Mouse (Mus musculus) neural tube, embryonic 13.5 days (tissue): ENCODE results near the gene Tmem51. TPM values are rescaled to one million over a fixed set of nuclear protein-coding genes. Genes with fewer than 3 reads are reported as not detected.

Source experiments
- ATAC-seq: fragments of 200-750 bp; cut with Nextera tagmentation; 2 replicates; pipeline ENCODE4 v1.8.0; 2017; ENCODE audit warnings: low read depth, mild to moderate bottlenecking, moderate TSS enrichment, moderate library complexity
- H3K27ac ChIP-seq: fragments of 300-500 bp; sonication (generic); replicated peaks from 2 replicates; pipeline ENCODE4 v1.5.1; 2015; ENCODE audit warnings: moderate library complexity, mild to moderate bottlenecking, inconsistent platforms
- H3K27me3 ChIP-seq: fragments of 300-500 bp; sonication (generic); 2 replicates; pipeline ENCODE4 v1.6.1; 2015; ENCODE audit warnings: mild to moderate bottlenecking, inconsistent platforms
- H3K36me3 ChIP-seq: fragments of 300-500 bp; sonication (generic); 2 replicates; pipeline ENCODE4 v1.6.1; 2015; ENCODE audit warnings: mild to moderate bottlenecking, inconsistent platforms
- H3K4me1 ChIP-seq: fragments of 300-500 bp; sonication (generic); replicated peaks from 2 replicates; pipeline ENCODE4 v1.6.1; 2015; ENCODE audit warnings: inconsistent platforms
- H3K4me2 ChIP-seq: fragments of 300-500 bp; sonication (generic); 2 replicates; pipeline ENCODE4 v1.6.1; 2015; ENCODE audit warnings: inconsistent platforms, mild to moderate bottlenecking, moderate library complexity
- H3K4me3 ChIP-seq: fragments of 300-500 bp; sonication (generic); 2 replicates; pipeline ENCODE4 v1.5.1; 2015; ENCODE audit warnings: mild to moderate bottlenecking, inconsistent platforms
- H3K9ac ChIP-seq: fragments of 300-500 bp; sonication (generic); 2 replicates; pipeline ENCODE4 v1.6.1; 2015; ENCODE audit warnings: moderate library complexity, mild to moderate bottlenecking, inconsistent platforms
- H3K9me3 ChIP-seq: fragments of 300-500 bp; sonication (generic); 2 replicates; pipeline ENCODE4 v1.6.1; 2016; ENCODE audit warnings: inconsistent platforms
- WGBS: fragments of 180-500 bp; shearing (Covaris S2); methylation state at CpG from one replicate; pipeline ENCODE4 v1.1.7; 2015; 5-methylcytosine and 5-hydroxymethylcytosine counted together
- polyA plus RNA-seq: library from polyadenylated mRNA; unstranded; fragments of >200 nt; fragmentation: Nextera tagmentation; extraction: Ambion mirVana; gene quantifications from 2 replicates; pipeline ENCODE4 v1.2.1, GENCODE M21; 2015

Tmem51 gene
- polyA plus RNA-seq, 1 experiment from 2014 or later: 5.2 TPM

DNA sequence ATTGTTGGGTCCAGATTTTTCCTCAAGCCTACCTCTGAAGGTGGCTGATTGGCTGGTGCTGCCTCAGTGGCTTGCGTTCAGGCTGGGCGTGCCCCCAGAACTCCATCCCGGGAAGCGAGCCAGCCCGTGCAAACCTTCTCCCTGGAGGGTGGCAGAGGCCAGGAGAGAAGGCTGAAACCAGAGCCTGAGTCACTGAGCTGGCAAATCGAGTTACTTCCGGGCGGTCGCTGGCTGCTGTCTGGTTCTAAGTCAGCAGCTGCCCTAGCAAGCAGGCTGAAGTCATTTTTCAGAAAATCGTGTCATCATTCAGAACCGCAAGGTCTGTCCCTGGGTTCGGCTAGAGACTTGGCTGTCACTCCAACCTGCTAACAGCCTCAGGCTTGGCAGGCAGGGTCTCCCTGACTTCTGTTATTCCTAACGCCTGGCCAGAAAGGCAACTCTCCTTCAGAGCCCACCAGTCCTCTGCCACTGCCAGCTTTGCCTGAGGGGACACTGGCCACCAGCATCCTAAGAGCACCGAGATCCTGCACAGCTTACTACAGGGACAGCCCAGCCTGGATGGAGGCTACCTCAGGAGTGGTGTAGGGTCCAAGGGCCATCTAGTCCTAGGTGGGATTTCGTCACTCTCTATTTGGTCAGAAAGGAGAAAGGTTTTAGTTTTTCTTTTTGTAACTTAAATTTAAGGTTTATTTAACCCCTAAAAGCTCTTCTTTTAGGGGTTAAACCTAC, 11.6 kb upstream of the Tmem51 start:
- Histone ChIP-seq H3K27ac (0 out of 2 replicates have a peak overlapping the region, but pooled peaks have one; percentile 28), H3K4me3 (no peak overlapping the region), H3K4me1 (peaks cover 12% of the 10 kb centered on the region), H3K36me3 (no peaks in the 10 kb centered on the region), H3K9ac (peak overlapping the region; percentile 22; the same call in 1 of the 2 replicates), H3K27me3 (no peaks in the 10 kb centered on the region), H3K4me2 (no peak overlapping the region), H3K9me3 (no peaks in the 10 kb centered on the region)
- WGBS: 48% methylated on average over 15 of the region's 15 CpGs
- no peak for ATAC-seq

DNA sequence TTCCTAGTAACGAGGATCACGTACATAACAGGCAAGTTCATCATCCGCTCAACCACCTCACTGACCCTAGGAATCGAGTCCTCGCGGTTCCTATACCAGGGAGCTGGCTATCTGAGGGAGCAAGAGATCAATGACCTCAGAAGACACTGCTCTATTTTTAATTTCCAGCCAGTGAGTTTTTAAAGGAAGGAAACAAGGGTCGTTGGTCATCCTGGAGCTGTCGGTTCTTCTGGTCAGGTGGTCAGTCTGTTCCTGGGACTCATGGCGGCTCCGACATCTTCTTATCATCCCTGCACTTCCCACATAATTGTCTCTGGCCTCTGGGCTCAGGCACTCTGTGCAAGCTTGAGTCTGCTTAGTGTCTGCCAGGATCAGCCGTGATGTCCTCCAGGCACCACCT, 10.3 kb upstream of the Tmem51 start:
- 87% methylated on average over 11 of the region's 11 CpGs for WGBS
- Histone ChIP-seq H3K27me3 (no peaks in the 10 kb centered on the region), H3K4me1 (peaks cover 12% of the 10 kb centered on the region), H3K4me2 (no peak overlapping the region), H3K4me3 (no peak overlapping the region), H3K36me3 (no peaks in the 10 kb centered on the region), H3K9me3 (no peaks in the 10 kb centered on the region), H3K9ac (no peak overlapping the region), H3K27ac (no peak overlapping the region)
- no peak for ATAC-seq

DNA sequence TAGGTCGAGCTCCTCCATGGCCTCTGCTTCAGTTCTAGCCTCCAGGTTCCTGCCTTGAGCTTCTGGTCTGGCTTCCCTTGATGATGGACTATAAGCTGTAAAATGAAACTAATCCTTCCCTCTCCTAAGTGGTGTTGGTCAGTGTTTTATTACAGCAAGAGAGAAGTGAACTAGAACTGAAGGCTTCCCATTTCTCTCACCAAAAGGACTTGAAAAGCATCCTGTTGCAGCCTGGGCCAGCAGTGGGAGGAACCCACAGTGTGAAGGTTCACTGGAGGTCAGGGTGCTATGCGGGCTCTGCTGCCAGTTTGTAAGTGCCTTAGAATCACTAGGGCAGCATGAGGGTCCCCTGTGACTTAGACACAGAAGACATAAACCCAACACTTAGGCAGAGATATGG, 7.0 kb upstream of the Tmem51 start:
- 72% methylated on average over 2 of the region's 2 CpGs for WGBS

DNA sequence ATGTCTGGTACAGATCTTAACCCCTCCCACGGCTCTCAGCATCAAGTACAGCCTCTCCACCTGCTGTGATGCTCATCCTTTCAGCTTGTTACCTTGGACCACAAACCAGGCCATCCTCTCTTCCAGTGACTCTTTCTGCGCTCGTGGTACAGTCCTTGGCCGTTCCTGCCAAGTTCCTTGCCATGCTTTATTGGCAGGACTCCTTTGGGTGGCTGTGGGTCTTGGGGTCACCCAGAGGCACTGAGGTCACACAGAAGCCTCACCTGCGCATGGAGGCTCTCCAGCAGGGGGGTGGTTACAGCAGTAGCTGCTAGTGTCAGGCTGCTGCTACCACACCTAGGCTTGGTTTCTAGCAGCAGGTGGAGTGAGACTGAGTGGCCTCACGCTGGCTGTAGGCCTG, 5.9 kb upstream of the Tmem51 start:
- Histone ChIP-seq H3K4me1 (0 out of 2 replicates have a peak, but pooled peaks cover 3% of the 10 kb centered on the region), H3K9ac (no peak overlapping the region), H3K4me3 (no peak overlapping the region), H3K27ac (no peak overlapping the region), H3K9me3 (no peaks in the 10 kb centered on the region), H3K4me2 (no peak overlapping the region), H3K36me3 (no peaks in the 10 kb centered on the region), H3K27me3 (peaks cover 22% of the 10 kb centered on the region)
- no peak for ATAC-seq
- 79% methylated on average over 6 of the region's 6 CpGs for WGBS

More for the DNA sequence above, 7.0 kb upstream of the Tmem51 start:
- no peaks in the 10 kb centered on the region for H3K36me3 ChIP-seq
- H3K4me3 ChIP-seq: no peak overlapping the region
- no peak overlapping the region for H3K9ac ChIP-seq
- H3K9me3 ChIP-seq: no peaks in the 10 kb centered on the region
- H3K27ac ChIP-seq: no peak overlapping the region
- no peak for ATAC-seq
- H3K27me3 ChIP-seq: peaks cover 11% of the 10 kb centered on the region
- H3K4me2 ChIP-seq: no peak overlapping the region
- peaks cover 6% of the 10 kb centered on the region; the same call in 1 of the 2 replicates for H3K4me1 ChIP-seq

DNA sequence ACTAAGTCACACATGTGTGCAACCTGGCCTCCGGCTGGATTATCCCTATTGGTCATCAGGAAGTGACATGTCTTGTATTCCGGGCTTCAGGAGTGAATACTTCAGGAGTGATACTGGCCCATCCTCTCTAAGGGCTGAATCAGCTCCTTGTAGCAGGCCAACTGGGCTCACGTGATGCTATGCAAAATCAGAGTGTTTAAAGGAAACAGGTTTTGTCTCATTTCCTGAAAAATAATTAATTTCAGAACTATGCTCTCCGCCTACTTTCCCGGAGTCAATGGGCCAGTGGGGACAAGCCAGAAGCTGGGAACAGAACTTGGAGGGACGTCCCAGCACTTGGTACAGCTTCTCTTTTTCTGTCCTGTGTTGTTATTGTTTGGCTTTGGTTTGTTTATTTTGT, 4.7 kb upstream of the Tmem51 start:
- peaks cover 34% of the 10 kb centered on the region for H3K27me3 ChIP-seq
- 73% methylated on average over 6 of the region's 6 CpGs for WGBS
- peaks cover 13% of the 10 kb centered on the region for H3K4me1 ChIP-seq
- no peak overlapping the region for H3K27ac ChIP-seq
- H3K4me3 ChIP-seq: no peak overlapping the region
- no peaks in the 10 kb centered on the region for H3K9me3 ChIP-seq
- H3K4me2 ChIP-seq: no peak overlapping the region
- H3K36me3 ChIP-seq: no peaks in the 10 kb centered on the region
- no peak for ATAC-seq
- H3K9ac ChIP-seq: no peak overlapping the region

DNA sequence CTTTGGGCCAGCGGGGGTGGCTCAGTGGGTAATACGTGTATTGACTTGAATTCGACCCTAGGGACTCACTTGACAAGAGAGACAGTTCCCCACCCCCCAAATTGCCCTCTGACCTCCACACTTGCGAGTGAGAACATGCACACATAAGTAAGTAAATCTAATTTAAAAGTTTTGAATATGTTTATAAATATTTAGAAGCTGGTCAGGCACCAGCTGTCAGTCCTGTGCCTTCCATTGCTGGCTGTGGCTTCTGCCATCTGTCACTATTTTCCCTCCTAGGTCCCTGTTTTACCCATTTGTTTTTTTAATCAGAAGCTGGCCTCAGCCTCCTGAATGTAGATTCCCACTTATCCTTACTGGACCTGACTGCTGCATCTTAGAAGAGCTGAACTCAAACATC, 4.3 kb upstream of the Tmem51 start:
- no peaks in the 10 kb centered on the region for H3K9me3 ChIP-seq
- H3K4me2 ChIP-seq: no peak overlapping the region
- 23% methylated on average over 4 of the region's 4 CpGs for WGBS
- H3K9ac ChIP-seq: no peak overlapping the region
- peaks cover 17% of the 10 kb centered on the region for H3K4me1 ChIP-seq
- ATAC-seq: no peak
- no peaks in the 10 kb centered on the region for H3K36me3 ChIP-seq
- peaks cover 36% of the 10 kb centered on the region for H3K27me3 ChIP-seq
- no peak overlapping the region for H3K27ac ChIP-seq
- no peak overlapping the region for H3K4me3 ChIP-seq

DNA sequence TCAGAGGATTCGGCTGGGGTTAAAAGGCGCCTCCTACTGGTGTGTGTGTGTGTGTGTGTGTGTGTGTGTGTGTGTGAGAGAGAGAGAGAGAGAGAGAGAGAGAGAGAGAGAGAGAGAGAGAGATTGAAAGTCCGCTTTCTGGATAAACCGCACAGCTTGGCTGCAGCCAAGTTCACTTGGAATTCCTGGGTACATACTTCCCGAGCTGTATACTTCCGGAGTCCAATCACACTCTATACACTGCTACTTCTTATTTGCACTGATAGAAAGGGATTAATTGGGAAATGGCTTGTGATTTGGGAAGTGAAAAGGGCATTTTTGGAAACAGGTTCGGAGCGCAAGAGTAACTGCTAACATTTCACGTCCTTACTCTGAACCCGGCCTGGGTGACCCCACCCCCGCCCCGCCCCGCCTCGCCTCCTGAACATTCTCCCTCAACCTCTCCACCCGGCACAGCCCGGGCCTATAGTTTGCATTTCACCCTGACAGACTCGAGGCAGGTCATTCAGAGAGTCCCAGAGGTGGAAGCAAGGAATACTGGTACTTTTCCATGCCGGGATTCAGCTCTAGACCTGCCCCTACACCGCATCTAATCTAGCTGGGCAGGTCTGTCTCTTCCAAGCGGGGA, 946 bp upstream of the Tmem51 start:
- ATAC-seq: no peak
- Histone ChIP-seq H3K4me2 (peak overlapping the region; percentile 97), H3K9ac (no peak overlapping the region; the same call in 1 of the 2 replicates), H3K36me3 (no peaks in the 10 kb centered on the region), H3K9me3 (no peaks in the 10 kb centered on the region), H3K27me3 (peaks cover 59% of the 10 kb centered on the region), H3K27ac (no peak overlapping the region), H3K4me1 (peaks cover 42% of the 10 kb centered on the region), H3K4me3 (peak overlapping the region; percentile 56)
- WGBS: 8% methylated on average over 19 of the region's 20 CpGs

DNA sequence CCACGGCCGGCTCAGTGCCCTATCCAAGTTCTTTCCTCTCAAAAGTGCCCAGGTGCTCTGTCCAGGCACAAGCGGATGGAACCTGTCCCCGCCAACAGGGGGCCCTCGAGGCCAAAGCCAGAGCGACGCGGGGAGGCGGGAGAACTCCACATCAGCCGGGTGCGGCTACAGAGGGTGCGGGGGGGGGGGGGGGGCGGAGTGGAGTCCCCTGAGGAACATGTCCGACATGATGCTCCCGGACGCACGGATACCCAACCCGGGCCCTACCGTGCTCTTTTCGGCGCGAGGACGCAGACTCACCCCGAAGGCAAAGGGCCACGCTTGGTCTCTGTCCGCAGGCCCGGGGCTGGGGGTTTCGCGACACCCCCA, 358 bp downstream of the Tmem51 start:
- H3K4me2 ChIP-seq: peak overlapping the region; percentile 97
- 2% methylated on average over 26 of the region's 29 CpGs for WGBS
- no peaks in the 10 kb centered on the region for H3K36me3 ChIP-seq
- H3K9ac ChIP-seq: peak overlapping the region; percentile 76
- peak; percentile 55 for ATAC-seq
- peaks cover 59% of the 10 kb centered on the region for H3K27me3 ChIP-seq
- H3K4me3 ChIP-seq: peak overlapping the region; percentile 56
- no peaks in the 10 kb centered on the region for H3K9me3 ChIP-seq
- H3K27ac ChIP-seq: no peak overlapping the region
- H3K4me1 ChIP-seq: peaks cover 43% of the 10 kb centered on the region

DNA sequence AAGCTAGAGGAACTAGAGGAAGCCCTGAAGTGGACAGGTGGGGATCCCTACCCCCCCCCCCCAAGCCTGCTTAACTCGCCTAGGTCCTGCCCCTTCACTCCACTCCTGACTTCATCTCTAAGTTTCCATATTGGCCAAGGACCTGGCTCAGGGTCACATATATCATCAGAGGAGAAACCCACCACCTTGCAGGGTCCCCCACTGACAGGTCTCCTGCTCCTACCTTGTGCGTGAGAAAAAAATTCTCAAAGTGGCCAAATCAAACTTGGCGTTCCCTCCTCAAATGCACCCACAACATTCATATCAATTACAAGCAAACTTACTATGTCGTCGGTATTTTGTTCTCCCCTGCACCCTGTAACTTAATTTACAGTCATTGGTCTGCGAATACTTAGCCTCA, 911 bp downstream of the Tmem51 start:
- no peak overlapping the region for H3K27ac ChIP-seq
- H3K9me3 ChIP-seq: no peaks in the 10 kb centered on the region
- peaks cover 43% of the 10 kb centered on the region for H3K4me1 ChIP-seq
- H3K27me3 ChIP-seq: peaks cover 59% of the 10 kb centered on the region
- no peaks in the 10 kb centered on the region for H3K36me3 ChIP-seq
- H3K9ac ChIP-seq: 0 out of 2 replicates have a peak overlapping the region, but pooled peaks have one; percentile 76
- H3K4me3 ChIP-seq: peak overlapping the region; percentile 56
- ATAC-seq: no peak
- peak overlapping the region; percentile 97 for H3K4me2 ChIP-seq
- 55% methylated on average over 6 of the region's 6 CpGs for WGBS

DNA sequence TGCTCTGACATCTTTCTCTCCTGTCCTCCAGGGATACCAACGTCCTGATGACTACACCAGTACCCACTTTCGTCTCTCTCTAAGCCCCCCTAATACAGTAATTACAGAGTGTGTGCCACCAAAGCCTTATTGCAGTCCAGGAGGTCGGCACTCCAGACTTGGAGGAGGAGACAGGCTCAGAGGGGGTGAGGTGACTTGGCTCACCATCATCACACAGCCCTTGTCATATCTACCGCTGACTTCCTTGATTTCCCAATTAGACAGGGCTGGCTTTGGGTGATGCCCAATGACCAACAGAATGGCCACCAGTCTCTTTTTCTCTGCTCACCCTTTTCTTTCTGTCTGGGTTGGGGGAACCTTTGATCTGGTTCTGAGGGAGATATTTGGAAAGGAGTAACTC, 1.4 kb downstream of the Tmem51 start:
- Histone ChIP-seq H3K4me3 (no peak overlapping the region), H3K27me3 (peaks cover 59% of the 10 kb centered on the region), H3K27ac (no peak overlapping the region), H3K4me1 (peaks cover 46% of the 10 kb centered on the region), H3K36me3 (no peaks in the 10 kb centered on the region), H3K4me2 (no peak overlapping the region), H3K9me3 (no peaks in the 10 kb centered on the region), H3K9ac (no peak overlapping the region)
- 83% methylated on average over 4 of the region's 4 CpGs for WGBS
- ATAC-seq: no peak

DNA sequence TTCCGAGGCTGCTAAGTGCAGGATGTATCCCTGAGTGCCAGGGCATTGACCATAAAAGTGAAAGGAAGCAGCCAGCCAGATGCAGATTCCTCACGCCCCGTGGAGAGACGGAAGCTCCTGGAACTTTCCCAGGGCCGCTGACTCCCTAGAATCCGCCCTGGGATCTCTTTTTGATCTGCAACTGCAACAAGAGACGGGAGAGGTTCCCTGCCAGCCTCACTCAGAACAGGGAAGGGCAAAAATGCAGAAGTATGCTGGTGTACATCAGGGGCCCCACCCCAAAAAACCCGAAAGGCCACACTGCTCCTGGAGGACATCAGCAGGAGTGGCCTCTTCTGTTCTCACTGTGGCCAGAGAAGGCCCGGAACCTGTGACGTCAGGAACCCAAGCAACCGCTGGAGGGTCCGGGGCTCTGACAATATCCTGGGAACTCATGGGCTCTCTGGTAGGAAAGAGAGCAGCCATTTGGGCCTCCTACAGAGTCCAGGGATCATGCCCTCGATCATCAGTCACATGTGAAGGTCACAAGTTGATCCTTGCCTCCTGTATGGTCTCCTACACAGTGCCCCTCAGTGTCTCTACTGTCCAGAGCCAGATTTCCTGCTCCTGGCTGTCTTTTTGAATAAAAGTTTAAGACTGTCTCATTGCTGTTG, 2.3 kb downstream of the Tmem51 start:
- H3K9ac ChIP-seq: no peak overlapping the region
- H3K9me3 ChIP-seq: no peaks in the 10 kb centered on the region
- WGBS: 60% methylated on average over 13 of the region's 13 CpGs
- H3K36me3 ChIP-seq: no peaks in the 10 kb centered on the region
- H3K4me1 ChIP-seq: peaks cover 52% of the 10 kb centered on the region
- H3K4me2 ChIP-seq: no peak overlapping the region
- H3K4me3 ChIP-seq: no peak overlapping the region
- no peak for ATAC-seq
- peaks cover 55% of the 10 kb centered on the region for H3K27me3 ChIP-seq
- H3K27ac ChIP-seq: 0 out of 2 replicates have a peak overlapping the region, but pooled peaks have one; percentile 18

DNA sequence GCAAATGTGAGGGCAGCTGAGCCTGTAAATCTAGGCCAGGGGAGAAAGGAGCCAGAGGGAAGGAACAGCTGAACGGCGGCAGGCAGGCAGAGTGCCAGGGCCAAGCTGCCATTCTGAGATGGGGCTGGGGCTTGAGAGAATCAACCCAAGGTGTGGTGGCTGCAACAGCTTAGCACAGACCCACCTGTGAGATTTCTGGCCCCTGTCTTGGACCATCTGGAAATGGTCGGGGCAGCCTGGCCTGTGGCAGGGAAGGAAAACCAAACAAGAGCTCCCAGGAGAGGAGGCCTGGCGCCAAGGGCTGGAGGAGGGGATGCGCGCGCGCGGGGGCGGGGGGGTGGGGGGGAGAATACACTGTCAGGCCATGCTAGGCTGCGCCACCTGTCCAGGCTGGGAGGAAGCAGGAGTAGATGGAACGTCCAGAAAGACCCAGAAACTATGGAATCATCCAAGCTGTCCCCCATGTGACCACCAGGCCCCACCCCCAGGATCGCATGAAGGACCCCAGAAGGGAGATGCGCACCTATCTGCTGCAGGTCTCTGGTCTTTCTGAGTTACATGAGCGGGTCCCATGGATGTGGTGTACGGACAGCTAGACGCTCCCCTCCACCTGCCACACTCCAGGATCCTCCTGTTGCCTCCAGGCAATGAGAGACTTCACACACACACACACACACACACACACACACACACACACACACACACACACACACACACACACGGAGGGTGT, 3.0 kb downstream of the Tmem51 start:
- ATAC-seq: peak; percentile 20; the same call in 1 of the 2 replicates
- Histone ChIP-seq H3K4me3 (no peak overlapping the region), H3K9ac (no peak overlapping the region), H3K36me3 (no peaks in the 10 kb centered on the region), H3K9me3 (no peaks in the 10 kb centered on the region), H3K27ac (0 out of 2 replicates have a peak overlapping the region, but pooled peaks have one; percentile 18), H3K4me1 (peaks cover 52% of the 10 kb centered on the region), H3K27me3 (peaks cover 48% of the 10 kb centered on the region), H3K4me2 (no peak overlapping the region)
- WGBS: 47% methylated on average over 17 of the region's 18 CpGs
